Mouse (Mus musculus) mouse trophoblast stem cell (cell line): ENCODE results near the gene Dyrk1b.
"Not testable (repeated sequence)": the region's sequence is repeated elsewhere in the genome, so short reads cannot be mapped to it uniquely, and the experiment has no call there.

ENCODE experiments used
- in situ Hi-C, 2 experiments: fragments of 300-500 bp; cut with MseI, MboI; formaldehyde crosslinking; loops; 2 replicates in 1 of 2; 3 replicates in 1 of 2; pipeline ENCODE4 v1.15.1; 2025

Gene Dyrk1b

GRCm38 (mm10) chr7:28179228-28179627 is at the start of gene Dyrk1b:
Dyrk1b (plus strand) TSS chr7:28179469.
- in situ Hi-C loops, result no loop called here

- in situ Hi-C loops, result no loop called here
Observed at GRCm38 (mm10) chr7:28137613-28138012, 41.7 kb upstream of the Dyrk1b start.

- in situ Hi-C loops, result loop anchor here in 1 of 2 experiments (10.0 kb wide), 1 partner anchor 93 kb away; the partner anchor contains the start of gene Psmc4
Observed at GRCm38 (mm10) chr7:28148263-28148662, 31.0 kb upstream of the Dyrk1b start.

GRCm38 (mm10) chr7:28149841-28150240 is 29.4 kb upstream of the Dyrk1b start:
- in situ Hi-C loops, result loop anchor here in 1 of 2 experiments (10.0 kb wide), 1 partner anchor 95 kb away; the partner anchor contains the start of gene Psmc4

GRCm38 (mm10) chr7:28151584-28152221 is 27.6 kb upstream of the Dyrk1b start:
- in situ Hi-C loops, result no loop called here

GRCm38 (mm10) chr7:28153595-28153994 is 25.7 kb upstream of the Dyrk1b start:
- in situ Hi-C loops, result not testable (repeated sequence)

DNA sequence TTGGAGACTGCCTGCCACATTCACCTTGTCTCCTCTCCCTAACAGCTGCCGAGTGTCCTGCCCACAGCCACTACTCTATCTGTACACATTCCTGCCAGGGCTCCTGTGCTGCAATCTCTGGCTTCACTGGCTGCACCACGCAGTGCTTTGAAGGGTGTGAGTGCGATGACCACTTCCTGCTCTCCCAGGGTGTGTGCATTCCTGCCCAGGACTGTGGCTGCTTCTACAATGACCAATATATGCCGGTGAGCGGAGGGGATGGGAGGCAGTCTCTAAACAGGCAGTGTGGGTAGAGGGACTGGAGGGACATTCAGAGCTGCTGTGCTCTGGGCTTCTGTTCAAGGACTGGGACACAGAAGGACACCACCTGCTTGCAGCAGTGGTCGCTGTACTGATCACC is 20.0 kb upstream of the Dyrk1b start:
- in situ Hi-C loops, result no loop called here

DNA sequence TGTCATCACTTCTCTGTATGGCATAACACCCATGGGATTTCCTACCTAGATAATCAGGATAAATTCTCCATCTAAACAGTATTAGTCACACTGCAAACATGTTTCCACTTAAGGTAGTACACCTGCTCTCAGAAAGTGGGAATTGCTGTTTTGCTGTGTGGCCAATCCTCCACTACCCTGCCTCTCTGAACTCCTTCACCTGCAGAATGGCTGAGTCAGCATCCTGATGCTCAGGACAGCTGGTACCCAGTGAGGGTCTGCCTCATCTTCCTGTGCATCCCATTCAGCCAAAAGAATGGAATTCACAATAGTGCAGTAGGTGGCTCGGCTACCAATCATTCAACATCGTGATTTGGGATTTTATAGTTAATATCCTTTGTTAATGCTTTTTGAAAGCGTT is 19.4 kb upstream of the Dyrk1b start:
- in situ Hi-C loops, result no loop called here

DNA sequence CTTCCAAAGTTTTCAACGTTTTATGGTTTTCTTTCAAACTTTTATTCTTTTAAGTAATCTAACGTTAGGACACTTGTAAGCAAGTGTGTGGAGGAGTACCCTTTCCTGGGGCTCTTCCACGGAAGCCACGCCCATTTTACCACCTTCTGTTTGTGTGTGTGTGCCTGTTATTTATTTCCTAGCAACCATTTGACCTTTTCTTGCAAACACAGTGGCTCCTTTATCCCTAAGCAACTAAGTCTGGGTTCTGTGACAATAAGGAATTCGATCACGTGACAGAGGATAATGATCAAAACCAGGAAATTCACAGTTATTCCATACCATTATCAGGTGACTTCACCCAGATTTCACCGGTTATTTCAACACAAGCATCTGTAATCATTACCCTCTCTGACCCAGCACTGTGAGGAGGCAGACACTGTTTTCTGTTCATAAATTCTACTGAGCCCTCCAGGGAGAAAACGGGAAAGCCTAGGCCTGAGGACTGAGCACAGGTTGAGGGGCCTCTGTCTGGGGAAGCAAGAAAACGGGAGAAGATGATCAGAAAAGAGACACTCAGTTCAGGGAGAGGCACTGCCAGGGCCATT is 18.0 kb upstream of the Dyrk1b start:
- in situ Hi-C loops, result no loop called here

DNA sequence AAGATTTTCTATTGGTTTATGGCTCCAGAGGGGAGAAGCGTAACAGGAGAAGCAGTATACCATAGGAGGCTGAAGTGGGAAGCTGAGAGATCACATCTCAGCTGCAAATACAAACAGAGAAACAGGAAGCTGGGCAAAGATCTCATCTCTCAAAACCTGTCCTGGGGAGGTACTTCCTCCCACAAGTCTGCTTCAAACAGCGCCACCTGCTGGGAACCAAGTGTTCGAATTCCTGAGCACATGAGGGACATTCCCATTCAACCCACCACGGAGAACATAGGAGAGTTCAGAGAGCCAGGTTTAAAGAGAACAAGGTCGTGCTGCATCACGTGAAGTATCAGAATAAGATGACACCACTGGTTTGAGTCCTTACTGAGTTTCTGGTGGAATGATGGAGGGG is 13.9 kb upstream of the Dyrk1b start:
- in situ Hi-C loops, result no loop called here

GRCm38 (mm10) chr7:28168320-28169115 is 10.8 kb upstream of the Dyrk1b start:
- in situ Hi-C loops, result no loop called here

DNA sequence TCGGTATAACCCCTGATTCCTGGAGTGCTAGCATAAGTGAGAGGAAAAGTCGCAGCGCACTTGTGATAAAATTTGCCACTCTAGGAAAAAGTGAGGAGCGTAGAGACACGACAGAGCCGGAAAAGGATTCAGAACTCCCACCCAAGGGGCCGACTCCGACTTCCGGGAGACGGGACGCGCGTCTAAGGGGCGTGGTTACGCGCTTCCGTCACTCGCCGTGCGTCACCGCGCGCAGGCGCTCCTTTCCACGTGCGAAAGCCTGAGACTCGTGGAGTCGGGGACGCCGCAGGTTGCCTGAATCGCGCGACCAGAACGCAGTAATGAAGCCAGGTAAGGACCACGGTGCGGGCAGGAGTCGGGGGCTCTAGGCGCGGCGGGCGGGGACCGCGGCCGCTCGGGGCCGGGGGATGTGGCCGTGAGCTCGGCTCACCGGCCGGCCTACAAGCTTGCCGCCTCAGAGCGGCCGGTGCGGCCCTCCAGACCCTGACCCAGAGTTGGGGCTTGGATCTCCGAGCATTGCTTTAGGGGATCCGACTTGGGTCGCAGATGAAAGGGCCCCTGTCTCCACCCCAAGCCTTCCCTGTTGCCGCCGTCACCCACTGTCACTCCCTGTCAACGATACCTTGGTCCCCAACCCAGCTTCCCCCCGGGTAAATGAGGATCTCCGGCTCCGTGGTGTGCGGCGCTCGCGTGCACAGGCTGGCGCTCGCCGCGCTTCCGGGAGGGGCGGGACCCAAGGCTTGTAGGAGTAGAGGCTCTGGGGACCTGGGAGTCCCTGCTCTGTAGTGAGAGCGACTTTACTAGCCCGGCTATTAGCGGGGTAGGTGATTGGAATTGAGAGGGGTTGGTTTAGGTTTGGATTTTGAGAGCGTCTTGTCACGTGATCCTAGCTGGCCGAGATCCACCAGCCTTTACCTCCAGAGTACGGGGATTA is 9.5 kb upstream of the Dyrk1b start, which contains the start of gene Fbl:
TSS of gene Fbl (plus strand) at position 222 of the 934 bp plus-strand sequence.
- in situ Hi-C loops, result no loop called here

DNA sequence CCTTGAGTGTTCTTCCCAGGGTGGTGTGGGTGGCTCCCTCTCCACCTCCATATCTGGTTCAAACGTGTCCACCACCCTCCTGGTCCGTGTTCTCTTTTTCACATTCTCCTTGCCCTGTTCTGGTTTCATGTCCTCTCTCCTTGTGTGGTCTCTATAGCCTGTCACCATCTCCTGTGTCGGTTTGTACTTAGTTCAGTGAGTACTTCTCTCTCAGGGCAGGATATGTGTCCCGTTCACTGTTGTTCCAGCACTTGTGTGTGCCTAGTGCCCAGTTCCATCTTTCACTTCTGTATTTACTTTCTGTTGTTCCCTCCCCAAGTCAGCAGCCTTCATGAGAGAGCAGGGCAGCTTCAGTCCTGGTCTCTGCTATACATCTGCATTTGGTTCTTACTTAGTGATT is 3.9 kb upstream of the Dyrk1b start:
- in situ Hi-C loops, result no loop called here

DNA sequence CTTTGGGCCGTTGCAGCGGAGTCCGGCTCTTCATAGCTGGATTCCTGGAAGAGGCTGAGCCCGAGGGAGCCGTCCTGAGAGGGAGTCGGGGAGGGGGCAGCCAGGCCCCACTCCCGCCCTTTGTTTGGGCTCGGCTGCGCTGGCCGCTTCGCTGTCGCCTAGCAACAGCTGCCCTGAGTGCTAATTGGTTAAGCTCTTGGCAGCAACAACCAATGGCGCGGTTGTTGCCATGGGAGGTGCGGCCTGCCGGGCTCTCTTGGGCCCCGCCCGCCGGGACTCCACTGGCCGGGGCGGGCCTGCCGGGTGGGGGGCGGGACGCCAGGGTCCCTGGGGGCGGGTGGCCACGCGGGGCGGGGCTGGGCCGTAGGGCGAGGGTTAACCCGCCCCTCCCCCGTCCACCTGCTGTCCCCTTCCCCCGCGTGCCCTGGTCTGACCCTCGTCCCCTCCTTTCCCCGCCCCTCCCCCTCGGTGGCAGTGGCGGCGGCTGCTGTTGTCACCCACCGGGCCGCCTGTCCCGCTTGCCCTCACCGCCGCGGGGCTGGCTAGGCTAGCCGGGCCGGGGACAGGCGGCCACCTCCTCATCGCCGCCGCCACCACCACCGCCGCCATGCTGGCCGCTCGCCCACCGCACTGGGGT is 590 bp downstream of the Dyrk1b start:
- in situ Hi-C loops, result no loop called here

GRCm38 (mm10) chr7:28180890-28181289 is 1.6 kb downstream of the Dyrk1b start:
- in situ Hi-C loops, result no loop called here

GRCm38 (mm10) chr7:28181376-28181775 is 2.1 kb downstream of the Dyrk1b start:
- in situ Hi-C loops, result no loop called here

DNA sequence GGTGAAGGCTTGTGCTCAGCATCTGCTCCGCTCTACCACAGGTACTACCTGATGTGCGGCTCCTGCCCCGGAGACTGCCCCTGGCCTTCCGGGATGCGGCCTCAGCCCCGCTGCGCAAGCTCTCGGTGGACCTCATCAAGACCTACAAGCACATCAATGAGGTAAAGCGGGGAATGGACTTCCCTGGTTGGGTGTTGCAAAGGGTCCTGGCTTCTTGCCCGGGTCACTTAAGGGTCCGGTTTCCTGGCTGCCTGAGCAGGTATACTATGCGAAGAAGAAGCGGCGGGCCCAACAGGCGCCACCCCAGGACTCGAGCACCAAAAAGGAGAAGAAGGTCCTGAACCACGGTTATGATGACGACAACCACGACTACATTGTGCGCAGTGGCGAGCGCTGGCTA is 3.1 kb downstream of the Dyrk1b start:
- in situ Hi-C loops, result no loop called here

DNA sequence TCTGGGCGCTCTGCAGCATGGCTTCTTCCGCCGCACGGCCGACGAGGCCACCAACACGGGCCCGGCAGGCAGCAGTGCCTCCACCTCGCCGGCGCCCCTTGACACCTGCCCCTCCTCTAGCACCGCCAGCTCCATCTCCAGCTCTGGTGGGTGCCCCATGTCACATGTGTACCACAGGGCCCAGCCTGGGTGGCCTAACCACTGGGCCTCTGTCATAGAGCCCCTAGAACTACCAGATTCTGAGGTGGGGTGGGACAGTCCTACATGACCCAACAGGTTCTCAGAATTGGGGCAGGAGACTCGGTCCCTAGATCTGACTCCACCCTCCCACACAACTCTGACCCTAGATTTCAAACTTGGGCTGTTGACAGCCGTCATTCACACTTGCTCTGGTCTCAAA is 6.6 kb downstream of the Dyrk1b start:
- in situ Hi-C loops, result no loop called here

DNA sequence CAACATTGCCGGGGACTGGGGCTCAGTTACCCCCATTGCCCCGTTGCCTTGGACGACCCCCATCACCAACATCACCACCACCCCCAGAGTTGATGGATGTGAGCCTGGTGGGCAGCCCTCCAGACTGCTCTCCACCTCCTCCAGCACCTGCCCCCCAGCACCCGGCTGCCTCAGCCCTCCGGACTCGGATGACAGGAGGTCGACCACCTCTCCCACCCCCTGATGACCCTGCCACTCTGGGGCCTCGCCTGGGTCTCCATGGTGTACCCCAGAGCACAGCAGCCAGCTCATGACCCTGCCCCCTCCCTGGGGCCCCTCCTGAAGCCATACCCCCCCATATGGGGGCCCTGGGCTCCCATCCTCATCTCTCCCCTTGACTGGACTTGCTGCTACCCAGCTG is 7.4 kb downstream of the Dyrk1b start:
- in situ Hi-C loops, result no loop called here

- in situ Hi-C loops, result no loop called here
Observed at GRCm38 (mm10) chr7:28191489-28191888, 12.2 kb downstream of the Dyrk1b start.

- in situ Hi-C loops, result no loop called here
Observed at GRCm38 (mm10) chr7:28191903-28192302, 12.6 kb downstream of the Dyrk1b start.
